Mouse (Mus musculus): ENCODE measurements at regions not wholly inside any gene's neighbourhood (a gene's known extent, or its start where the extent isn't known, plus 50 kb on each side); places are given as distances from the start of the nearest gene placed in this dataset.

- TF ChIP-seq POLR2A (IDR thresholded peaks at IDR 0.05; ENCODE audit: low read depth, low read length) (no peak), CTCF (IDR thresholded peaks at IDR 0.05; ENCODE audit: borderline replicate concordance, insufficient read depth, low read length) (no peak)
Measured at GRCm38 (mm10) chr4:72351985-72352384, 151.3 kb upstream of the Tle1 start.
